Mouse (Mus musculus): ENCODE data around the gene Ube2t.

The Ube2t gene

GRCm38 (mm10) chr1:134962053-134962803, at the start of gene Ube2t:
Gene Ube2t, plus strand, starts transcription at chr1:134962565.
- DNase-seq (ENCODE audit: low read depth, low spot score), result peak; percentile 96

DNA sequence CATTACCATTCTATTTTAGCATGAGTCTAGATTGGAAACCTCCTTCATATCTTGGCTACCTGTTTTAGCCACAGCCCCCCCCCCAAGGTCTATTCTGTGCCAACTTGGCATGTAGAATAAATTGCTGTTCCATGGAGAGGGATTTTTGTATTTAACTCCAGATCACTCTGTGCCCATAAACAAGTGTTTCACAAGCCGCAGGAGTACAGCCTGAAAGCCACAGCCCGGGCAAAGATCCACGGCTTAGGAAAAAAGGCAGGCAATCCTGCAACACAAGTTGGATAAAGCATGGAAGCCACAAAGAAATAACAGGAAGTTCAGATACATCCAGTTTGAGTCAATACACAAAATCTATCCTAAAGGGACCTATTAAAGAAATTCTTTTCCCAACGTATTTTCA, 48.8 kb upstream of the Ube2t start:
- DNase-seq (ENCODE audit: low read depth, low spot score), result no peak

DNA sequence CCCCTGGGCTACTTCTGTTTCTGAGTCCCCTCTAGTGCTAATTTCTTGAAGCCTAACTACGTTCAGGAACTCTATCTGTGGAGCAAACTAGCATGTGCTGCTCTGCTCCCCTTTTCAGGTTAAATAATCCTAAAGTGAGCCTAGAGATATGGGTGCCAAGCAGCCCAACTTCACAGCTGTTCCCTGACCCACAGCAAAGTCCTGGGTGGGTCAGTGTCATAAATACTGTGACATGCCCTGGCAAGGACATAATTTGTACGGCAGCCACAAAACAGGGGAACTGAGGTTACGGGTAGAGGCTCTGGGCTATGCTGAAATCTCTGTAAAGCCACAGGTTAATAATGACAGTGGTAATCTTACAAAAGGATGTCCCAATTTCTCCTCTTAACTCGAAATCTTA, 46.9 kb upstream of the Ube2t start:
- no peak for DNase-seq (ENCODE audit: low read depth, low spot score)

- no peak for DNase-seq (ENCODE audit: low read depth, low spot score)
Measured at GRCm38 (mm10) chr1:134919010-134919409, 43.4 kb upstream of the Ube2t start.

DNA sequence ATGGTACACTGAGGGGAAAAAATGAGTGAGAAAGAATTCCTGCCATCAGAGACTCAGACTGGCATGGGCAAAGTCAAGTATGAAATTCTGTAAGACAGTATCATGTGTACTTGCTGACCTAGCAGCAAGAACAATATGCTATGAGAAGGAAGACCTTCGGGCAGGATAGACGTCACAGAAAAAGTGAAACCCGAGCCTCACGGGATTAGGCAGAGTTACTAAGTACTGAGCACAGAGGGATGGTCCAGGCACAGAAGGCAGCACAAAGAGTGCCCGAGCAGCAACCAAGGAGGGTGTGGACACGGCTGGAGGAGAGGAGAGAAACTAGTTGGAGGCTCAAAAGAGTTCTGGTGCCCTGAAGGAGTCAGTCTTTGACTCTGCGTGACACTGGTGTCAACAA, 29.9 kb upstream of the Ube2t start:
- no peak for DNase-seq (ENCODE audit: low read depth, low spot score)

- no peak for DNase-seq (ENCODE audit: low read depth, low spot score)
Measured at GRCm38 (mm10) chr1:134936335-134936734, 26.0 kb upstream of the Ube2t start.

DNA sequence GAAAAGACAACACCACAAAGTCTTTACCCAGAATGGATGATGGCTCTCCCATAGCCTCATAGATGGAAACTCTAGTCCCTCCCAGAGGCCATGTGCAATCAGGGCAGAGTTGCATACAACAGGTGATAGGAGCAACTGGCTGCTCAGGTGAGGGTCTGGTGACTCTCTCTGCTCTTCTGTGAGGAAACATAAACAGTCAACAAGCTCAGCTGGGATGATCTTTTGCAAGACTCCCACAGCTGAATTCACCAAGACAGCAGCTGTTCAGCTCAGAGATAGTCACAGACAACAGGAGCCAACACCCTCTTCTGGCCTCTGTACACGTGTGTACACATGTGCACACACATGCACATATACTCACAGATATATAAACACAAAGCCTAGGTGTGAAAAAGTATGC, 24.1 kb upstream of the Ube2t start:
- DNase-seq (ENCODE audit: low read depth, low spot score), result no peak

GRCm38 (mm10) chr1:134940863-134941262, 21.5 kb upstream of the Ube2t start:
- DNase-seq (ENCODE audit: low read depth, low spot score), result no peak

GRCm38 (mm10) chr1:134942898-134943297, 19.5 kb upstream of the Ube2t start:
- DNase-seq (ENCODE audit: low read depth, low spot score), result no peak

- DNase-seq (ENCODE audit: low read depth, low spot score), result no peak
Measured at GRCm38 (mm10) chr1:134947590-134947989, 14.8 kb upstream of the Ube2t start.

GRCm38 (mm10) chr1:134949946-134950345, 12.4 kb upstream of the Ube2t start:
- no peak for DNase-seq (ENCODE audit: low read depth, low spot score)

GRCm38 (mm10) chr1:134955050-134955636, 7.2 kb upstream of the Ube2t start:
- peak; percentile 10 for DNase-seq (ENCODE audit: low read depth, low spot score)

- DNase-seq (ENCODE audit: low read depth, low spot score), result peak; percentile 92
Measured at GRCm38 (mm10) chr1:134955637-134956176, 6.7 kb upstream of the Ube2t start, which contains the start of gene Ppp1r12b. Gene Ppp1r12b, minus strand, starts transcription at chr1:134955942.

DNA sequence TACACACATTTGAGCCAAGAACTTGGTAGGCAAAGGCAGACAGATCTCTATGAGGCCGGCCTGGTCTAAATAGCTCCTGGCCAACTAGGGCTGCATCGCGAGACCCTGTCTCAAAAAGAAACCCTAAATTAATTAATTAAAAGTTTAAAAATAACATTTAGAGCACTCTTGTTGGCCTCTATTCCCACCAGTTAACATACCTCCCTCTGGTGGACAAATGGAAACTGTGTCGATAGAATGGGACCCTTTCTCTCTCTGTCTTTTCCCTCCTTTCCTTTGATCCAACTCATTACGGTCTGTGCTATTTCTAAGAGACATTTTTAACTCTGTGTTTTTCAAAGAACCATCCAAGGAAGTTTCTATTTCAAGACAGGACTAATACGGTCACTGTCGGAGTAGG, 1.7 kb upstream of the Ube2t start:
- DNase-seq (ENCODE audit: low read depth, low spot score), result no peak

GRCm38 (mm10) chr1:134962821-134963220, 456 bp downstream of the Ube2t start:
- peak; percentile 74 for DNase-seq (ENCODE audit: low read depth, low spot score)

DNA sequence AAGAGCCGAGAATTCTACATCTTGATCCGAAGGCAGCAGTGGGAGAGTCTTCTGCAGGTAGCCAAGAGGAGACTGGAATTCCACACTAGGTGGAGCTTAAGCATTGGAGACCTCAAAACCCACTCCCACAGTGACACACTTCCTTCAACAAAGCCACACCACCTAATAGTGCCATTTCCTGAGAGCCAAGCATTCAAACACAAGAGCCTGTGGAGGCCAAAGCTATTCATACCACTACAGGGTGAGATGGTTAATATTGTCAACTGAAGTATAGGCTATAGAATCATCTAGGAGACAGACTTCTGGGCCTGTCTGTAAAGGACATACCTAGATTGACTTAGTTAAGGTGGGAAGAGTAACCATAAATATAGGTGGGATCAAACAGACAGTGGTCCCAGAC, 3.1 kb downstream of the Ube2t start:
- DNase-seq (ENCODE audit: low read depth, low spot score), result no peak

DNA sequence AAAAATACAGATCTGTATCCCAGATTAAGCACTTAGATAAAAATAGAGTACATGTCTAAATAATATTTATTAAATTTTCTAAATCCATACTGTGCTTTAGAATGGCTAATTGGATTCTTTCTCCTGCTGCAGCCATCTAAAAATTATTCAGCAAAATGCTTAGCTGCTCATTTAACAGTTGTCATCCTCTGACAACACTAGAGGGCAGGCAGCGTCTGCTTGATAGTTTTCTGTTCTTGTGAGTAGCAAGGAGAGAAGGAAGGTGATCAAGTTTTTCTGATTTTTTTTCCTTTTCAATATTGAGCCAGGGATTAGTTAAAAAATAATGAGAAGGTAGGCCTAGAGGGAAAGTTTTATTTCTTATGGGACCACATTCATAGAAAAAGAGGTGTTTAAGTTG, 10.6 kb downstream of the Ube2t start:
- no peak for DNase-seq (ENCODE audit: low read depth, low spot score)

GRCm38 (mm10) chr1:134987173-134987961, 25.0 kb downstream of the Ube2t start:
- DNase-seq (ENCODE audit: low read depth, low spot score), result peak; percentile 64

GRCm38 (mm10) chr1:134987962-134988341, 25.6 kb downstream of the Ube2t start:
- DNase-seq (ENCODE audit: low read depth, low spot score), result no peak

DNA sequence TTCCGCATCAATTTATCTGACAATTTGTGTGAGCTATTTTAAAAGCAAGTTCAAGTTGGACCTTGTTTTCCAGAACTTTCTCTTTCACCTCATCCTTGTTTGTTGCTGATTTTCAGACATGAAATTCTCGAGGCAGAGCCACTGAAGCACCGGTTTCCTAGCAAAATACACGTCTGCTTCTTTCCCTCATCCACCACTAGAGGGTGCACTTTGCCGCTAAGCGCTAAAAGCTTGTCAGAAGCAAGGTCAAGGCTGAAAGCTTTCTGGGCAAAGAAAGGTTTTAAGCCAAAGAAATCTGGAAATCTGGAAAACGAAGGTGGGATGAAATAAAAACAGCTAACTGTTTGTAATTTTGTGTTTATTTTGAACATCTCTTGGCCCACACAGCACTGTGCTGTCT, 27.0 kb downstream of the Ube2t start:
- DNase-seq (ENCODE audit: low read depth, low spot score), result peak; percentile 75

DNA sequence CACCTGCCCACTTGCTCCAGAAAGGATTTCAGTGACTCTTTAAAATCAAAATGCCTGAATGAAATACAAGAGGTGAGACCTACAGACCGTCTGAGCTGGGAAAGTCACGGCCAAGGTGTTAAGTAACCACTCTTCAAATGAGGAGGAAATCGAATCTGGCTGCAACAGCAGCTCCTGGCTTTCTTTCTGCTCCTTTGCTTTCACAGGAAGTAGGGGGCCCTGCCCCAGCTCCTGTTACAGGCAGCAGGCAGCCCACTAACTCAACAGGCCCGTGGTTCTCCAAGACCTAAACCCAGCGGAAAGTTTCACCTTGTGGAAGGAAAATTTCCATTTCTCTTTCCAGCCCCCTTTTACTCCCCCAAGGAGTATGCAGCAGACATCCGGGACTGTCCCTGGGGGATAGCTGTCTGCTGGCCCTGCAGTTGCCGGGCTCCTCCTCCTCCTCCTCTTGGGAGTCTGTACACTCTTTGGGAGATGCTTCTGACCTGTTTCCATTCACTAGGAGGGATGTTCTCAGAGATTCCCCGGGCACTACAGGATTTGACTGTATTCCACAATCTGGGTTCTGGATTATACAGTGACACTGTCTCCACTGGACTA, 29.8 kb downstream of the Ube2t start:
- DNase-seq (ENCODE audit: low read depth, low spot score), result no peak

GRCm38 (mm10) chr1:134994739-134995138, 32.4 kb downstream of the Ube2t start:
- no peak for DNase-seq (ENCODE audit: low read depth, low spot score)

All from CD4-positive helper T cell, adult 2 months (primary cell).